Mouse (Mus musculus): ENCODE measurements around the gene Crybg3.

Crybg3 gene

GRCm38 (mm10) chr16:59600311-59601251 is at the start of gene Crybg3:
Gene Crybg3, minus strand, starts transcription at chr16:59600979.
- DNase-seq (ENCODE audit: extremely low read depth, insufficient read length, low spot score) = peak; percentile 84

- DNase-seq (ENCODE audit: extremely low read depth, insufficient read length, low spot score) = no peak
These were observed 43.0 kb upstream of the Crybg3 start for GRCm38 (mm10) chr16:59643766-59644165.

DNA sequence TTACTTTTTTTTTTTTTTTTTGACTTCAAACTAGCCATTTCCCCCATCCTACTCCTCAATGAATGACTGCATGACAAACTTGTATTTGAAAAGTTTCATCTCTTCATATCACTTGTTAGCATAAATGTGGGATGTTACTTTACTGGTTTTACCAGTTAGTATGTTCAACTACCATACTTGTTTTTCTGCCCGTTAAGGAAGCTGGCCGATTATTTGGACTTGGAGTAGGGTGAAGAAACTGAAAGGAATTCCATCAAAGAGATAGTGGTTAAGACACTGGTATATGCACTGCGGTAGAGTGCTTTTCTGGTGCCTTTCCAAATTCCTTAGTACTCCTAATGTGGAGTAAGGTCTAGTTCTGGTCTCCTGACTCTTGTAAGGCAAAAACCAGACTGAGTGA is 39.2 kb upstream of the Crybg3 start:
- DNase-seq (ENCODE audit: extremely low read depth, insufficient read length, low spot score) = peak; percentile 7

DNA sequence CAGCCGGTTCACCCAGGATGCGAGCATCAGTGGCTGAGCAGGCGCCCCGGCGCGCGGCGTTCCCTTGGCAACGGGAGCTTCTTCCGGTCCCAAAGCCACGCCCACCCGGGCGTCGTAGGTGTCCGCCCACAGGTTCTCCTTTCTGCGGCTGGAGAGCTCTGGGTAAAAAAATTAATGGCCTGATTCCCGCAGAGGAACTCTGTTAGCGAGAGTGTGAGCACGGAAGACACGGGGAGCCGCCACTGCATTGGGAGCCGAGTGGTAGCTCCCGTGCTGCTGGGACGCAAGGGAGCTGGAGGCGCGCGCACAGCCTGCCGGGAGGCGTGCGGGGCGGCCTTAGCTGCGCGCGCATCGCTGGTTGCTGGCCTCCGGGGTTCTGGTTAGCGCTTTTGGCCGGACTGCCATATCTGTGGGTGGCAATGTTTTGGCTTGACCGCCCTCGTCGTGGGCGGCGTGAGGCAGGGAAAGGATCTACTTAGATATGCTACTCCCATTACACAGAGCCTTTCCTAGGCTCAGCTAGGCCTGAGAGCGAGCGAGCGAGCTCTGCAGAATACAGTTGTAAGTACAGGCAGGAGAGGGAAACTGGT is 38.4 kb upstream of the Crybg3 start, which contains the start of gene Arl6:
TSS of gene Arl6 (minus strand) at position 290 of the 590 bp plus-strand sequence.
- peak; percentile 96 for DNase-seq (ENCODE audit: extremely low read depth, insufficient read length, low spot score)

GRCm38 (mm10) chr16:59634598-59634997 is 33.8 kb upstream of the Crybg3 start:
- DNase-seq (ENCODE audit: extremely low read depth, insufficient read length, low spot score) = no peak

- no peak for DNase-seq (ENCODE audit: extremely low read depth, insufficient read length, low spot score)
These were observed 20.8 kb upstream of the Crybg3 start for GRCm38 (mm10) chr16:59621554-59621953.

DNA sequence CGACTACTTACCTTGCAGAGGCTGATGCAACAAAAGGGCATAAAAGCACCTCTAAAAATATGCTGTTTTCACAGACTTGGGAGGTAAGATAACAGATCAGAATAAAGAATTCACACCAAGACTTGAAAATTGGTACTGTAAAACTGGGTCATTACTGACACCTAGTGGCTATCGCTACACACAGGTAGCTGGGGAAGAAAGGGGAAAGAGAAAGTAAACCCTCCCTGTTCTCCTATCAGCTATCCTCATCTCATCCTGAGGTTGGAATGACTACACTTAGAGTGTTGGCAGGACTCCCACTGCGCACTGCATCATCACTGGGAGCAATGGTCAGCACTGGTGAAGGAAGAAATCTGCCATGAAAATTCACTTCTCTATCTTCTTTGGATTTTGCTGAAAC is 16.4 kb upstream of the Crybg3 start:
- peak; percentile 46 for DNase-seq (ENCODE audit: extremely low read depth, insufficient read length, low spot score)

- DNase-seq (ENCODE audit: extremely low read depth, insufficient read length, low spot score) = no peak
These were observed 14.9 kb upstream of the Crybg3 start for GRCm38 (mm10) chr16:59615675-59616074.

DNA sequence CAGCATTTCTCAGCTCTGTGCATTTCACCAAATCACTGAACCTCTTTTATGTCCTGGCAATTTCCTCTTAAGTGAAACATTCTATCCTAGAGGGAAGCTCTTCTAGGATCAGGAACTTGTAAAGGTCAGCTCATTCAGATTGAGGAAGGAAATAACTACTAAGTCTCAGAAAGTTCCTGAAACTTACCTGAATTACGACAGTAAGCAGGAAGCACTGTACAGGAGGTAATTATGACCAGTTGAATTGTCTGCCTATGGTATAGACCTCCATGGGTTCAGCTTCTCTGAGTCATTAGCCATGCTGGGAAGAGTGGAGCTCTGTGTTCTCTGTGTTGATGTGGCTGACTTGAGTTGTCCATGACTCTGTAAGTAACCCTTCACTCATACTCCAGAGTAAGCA is 10.0 kb upstream of the Crybg3 start:
- no peak for DNase-seq (ENCODE audit: extremely low read depth, insufficient read length, low spot score)

- no peak for DNase-seq (ENCODE audit: extremely low read depth, insufficient read length, low spot score)
These were observed 3.5 kb upstream of the Crybg3 start for GRCm38 (mm10) chr16:59604078-59604781.

GRCm38 (mm10) chr16:59599411-59600265 is 1.1 kb downstream of the Crybg3 start:
- no peak for DNase-seq (ENCODE audit: extremely low read depth, insufficient read length, low spot score)

GRCm38 (mm10) chr16:59598997-59599396 is 1.8 kb downstream of the Crybg3 start:
- DNase-seq (ENCODE audit: extremely low read depth, insufficient read length, low spot score) = no peak

DNA sequence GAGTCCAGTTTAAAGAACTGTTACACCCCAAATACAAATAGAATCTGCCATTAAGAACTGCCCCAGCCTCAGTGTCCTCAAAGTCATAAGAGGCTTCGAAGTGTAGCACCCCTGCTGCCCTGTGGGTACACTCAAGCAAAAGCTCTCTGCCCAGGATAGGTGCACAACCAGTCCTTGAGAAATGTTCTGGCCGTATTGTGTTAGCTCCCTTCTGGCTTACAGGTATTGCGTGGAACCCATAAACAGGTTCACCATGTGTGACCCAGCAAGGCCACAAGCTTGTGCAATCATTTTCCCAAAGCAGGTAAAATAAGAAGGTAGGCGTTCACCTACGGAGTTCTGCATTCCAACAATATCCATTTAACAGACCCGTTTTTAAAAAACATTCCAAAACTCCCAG is 3.5 kb downstream of the Crybg3 start:
- DNase-seq (ENCODE audit: extremely low read depth, insufficient read length, low spot score) = no peak

DNA sequence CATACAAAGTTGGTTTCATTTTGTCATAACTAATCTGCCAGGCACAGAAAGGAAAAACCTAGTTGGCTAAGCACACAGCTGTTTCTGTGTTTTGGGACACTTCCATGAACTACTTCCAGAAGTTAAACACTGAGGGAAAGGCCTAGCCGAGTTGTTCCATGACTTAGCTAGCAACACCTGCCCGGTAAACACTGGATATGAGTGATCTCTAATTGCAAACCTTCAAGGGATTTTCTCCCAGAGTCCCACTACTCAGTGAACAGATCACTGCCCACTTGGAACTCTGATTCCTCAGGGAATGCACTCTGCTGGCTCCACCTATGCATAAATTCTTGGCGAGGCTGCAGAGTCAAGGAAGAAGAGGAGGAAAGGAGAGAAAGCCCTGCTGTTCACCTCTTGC is 6.1 kb downstream of the Crybg3 start:
- no peak for DNase-seq (ENCODE audit: extremely low read depth, insufficient read length, low spot score)

GRCm38 (mm10) chr16:59590790-59591189 is 10.0 kb downstream of the Crybg3 start:
- no peak for DNase-seq (ENCODE audit: extremely low read depth, insufficient read length, low spot score)

- no peak for DNase-seq (ENCODE audit: extremely low read depth, insufficient read length, low spot score)
These were observed 12.3 kb downstream of the Crybg3 start for GRCm38 (mm10) chr16:59588351-59589025.

GRCm38 (mm10) chr16:59587816-59588215 is 13.0 kb downstream of the Crybg3 start:
- no peak for DNase-seq (ENCODE audit: extremely low read depth, insufficient read length, low spot score)

GRCm38 (mm10) chr16:59586911-59587310 is 13.9 kb downstream of the Crybg3 start:
- DNase-seq (ENCODE audit: extremely low read depth, insufficient read length, low spot score) = no peak

- no peak for DNase-seq (ENCODE audit: extremely low read depth, insufficient read length, low spot score)
These were observed 14.5 kb downstream of the Crybg3 start for GRCm38 (mm10) chr16:59586276-59586675.

GRCm38 (mm10) chr16:59585706-59586244 is 15.0 kb downstream of the Crybg3 start:
- DNase-seq (ENCODE audit: extremely low read depth, insufficient read length, low spot score) = no peak

Data from 3134 (cell line).